Comparison of ENCODE assay signal across 10 mouse cellular contexts in the genomic region with DNA sequence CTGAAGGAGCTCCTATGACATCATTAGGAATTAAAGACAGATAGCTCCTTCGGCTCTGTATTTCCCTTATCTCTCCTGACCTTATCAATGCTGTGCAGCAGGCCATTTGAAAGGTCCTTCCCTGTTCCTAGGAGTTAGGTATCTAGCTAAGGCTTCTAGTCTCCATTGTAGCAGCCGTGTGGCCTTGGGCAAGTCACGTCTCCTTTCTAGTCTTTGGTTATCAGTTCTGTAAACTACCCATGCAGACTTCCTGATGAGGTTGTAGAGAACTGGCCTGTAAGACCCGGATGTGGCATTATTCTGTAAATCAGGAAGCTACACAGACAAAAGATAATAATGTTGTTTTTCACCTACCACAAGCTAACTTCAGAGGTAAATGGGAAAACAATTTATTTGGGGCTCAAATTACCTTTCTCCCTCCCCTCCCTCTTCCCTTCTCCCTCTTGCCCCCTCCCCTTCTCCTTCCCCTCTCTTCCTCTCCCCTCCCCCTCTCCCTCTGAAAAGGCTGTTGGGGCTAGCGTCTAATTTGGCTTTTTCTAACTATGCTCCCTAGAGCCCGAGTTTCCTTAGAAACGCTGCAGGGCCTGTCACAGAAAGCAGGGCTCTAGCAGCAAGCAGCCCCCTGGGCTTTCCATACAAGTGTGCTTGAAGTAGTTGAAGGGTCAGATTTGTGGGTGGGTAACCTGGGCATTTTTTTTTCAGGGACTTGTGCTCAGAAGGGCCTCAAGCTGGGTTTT. TPM values are rescaled to one million over a fixed set of nuclear protein-coding genes. Genes with fewer than 3 reads are reported as not detected.
A peak's percentile ranks its signal among the peaks of the same experiment; 100 is the strongest.
DNase-seq lines count a peak whose midpoint lies in the region; ATAC-seq lines count a peak whose summit lies in the region.
"Had no signal": no experiment of that assay in that cellular context is flagged by ENCODE, and none has a peak within 500 bp of the region (broad histone marks: within the 10 kb centered on the region; RNA-seq: fewer than 3 reads in every experiment).

No protein-coding gene starts in this region.

- H3K4me2 ChIP-seq in heart, embryonic 16.5 days (ENCODE audit: low read depth, low read length): no peak overlapping the region
- no peak overlapping the region for H3K4me2 ChIP-seq in forebrain, embryonic 14.5 days (ENCODE audit: low read length)
- H3K4me2 ChIP-seq in midbrain, embryonic 12.5 days (replicated peaks): no peak overlapping the region
- H3K4me2 ChIP-seq: heart, embryonic 15.5 days had no signal

- H3K36me3 ChIP-seq in heart, embryonic 16.5 days (ENCODE audit: control insufficient read depth, insufficient read depth): no peaks in the 10 kb centered on the region
- H3K36me3 ChIP-seq in forebrain, embryonic 14.5 days (ENCODE audit: control insufficient read depth, insufficient read depth, low read length): no peaks in the 10 kb centered on the region
- H3K36me3 ChIP-seq in midbrain, embryonic 12.5 days: no peaks in the 10 kb centered on the region
- H3K36me3 ChIP-seq: heart, embryonic 15.5 days had no signal

- H3K4me1 ChIP-seq in heart, embryonic 16.5 days (ENCODE audit: control insufficient read depth, insufficient read depth, low read length): 0 out of 2 replicates have a peak, but pooled peaks cover 3% of the 10 kb centered on the region
- H3K4me1 ChIP-seq in forebrain, embryonic 14.5 days (ENCODE audit: control insufficient read depth, insufficient read depth, low read length): peaks cover 3% of the 10 kb centered on the region; the same call in 1 of the 2 replicates
- H3K4me1 ChIP-seq in midbrain, embryonic 12.5 days: peaks cover 15% of the 10 kb centered on the region; the same call in 1 of the 2 replicates

- 45% methylated on average over 7 of the region's 7 CpGs for WGBS in heart, embryonic 16.5 days
- WGBS in forebrain, embryonic 14.5 days: 54% methylated on average over 7 of the region's 7 CpGs
- 55% methylated on average over 7 of the region's 7 CpGs for WGBS in midbrain, embryonic 12.5 days

- no peak for ATAC-seq in heart, embryonic 16.5 days (replicated peaks; ENCODE audit: extremely low read depth, insufficient read depth, low FRiP score)
- peak; percentile 65 for ATAC-seq in forebrain, embryonic 14.5 days
- ATAC-seq in midbrain, embryonic 12.5 days (ENCODE audit: low FRiP score, low read depth): 0 out of 2 replicates have a peak, but pooled peaks have one; percentile 12

- DNase-seq in heart, adult 9 months (ENCODE audit: low spot score in 2 of 2): no peak
- DNase-seq in R1 (ENCODE audit: low read depth, low spot score): peak; percentile 8
- peak; percentile 47 for DNase-seq in forebrain, embryonic 14.5 days (ENCODE audit: low spot score)
- DNase-seq in gastrocnemius, postnatal 4 days (ENCODE audit: low spot score in 2 of 2): no peak
- DNase-seq in layer of hippocampus, adult 11-12 months (ENCODE audit: low spot score): no peak
- DNase-seq in adrenal gland, postnatal 10 days: no peak

- H3K9me3 ChIP-seq in heart, embryonic 16.5 days (replicated peaks; ENCODE audit: control insufficient read depth, low read length): no peaks in the 10 kb centered on the region
- H3K9me3 ChIP-seq in forebrain, embryonic 14.5 days (replicated peaks; ENCODE audit: control insufficient read depth, low read length): no peaks in the 10 kb centered on the region
- H3K9me3 ChIP-seq in midbrain, embryonic 12.5 days: no peaks in the 10 kb centered on the region
- H3K9me3 ChIP-seq: heart, embryonic 15.5 days had no signal

- no peaks in the 10 kb centered on the region; the same call in 1 of the 2 replicates for H3K27me3 ChIP-seq in heart, embryonic 16.5 days (ENCODE audit: control insufficient read depth, insufficient read depth, low read length)
- H3K27me3 ChIP-seq in forebrain, embryonic 14.5 days (replicated peaks; ENCODE audit: control insufficient read depth, insufficient read depth, low read length): no peaks in the 10 kb centered on the region
- H3K27me3 ChIP-seq in midbrain, embryonic 12.5 days: no peaks in the 10 kb centered on the region; the same call in 1 of the 2 replicates
- H3K27me3 ChIP-seq: heart, embryonic 15.5 days had no signal

- no peak overlapping the region for H3K4me3 ChIP-seq in heart, embryonic 16.5 days (ENCODE audit: low read length)
- H3K4me3 ChIP-seq in forebrain, embryonic 14.5 days (ENCODE audit: low read depth, low read length): no peak overlapping the region
- H3K4me3 ChIP-seq in midbrain, embryonic 12.5 days: no peak overlapping the region
- H3K4me3 ChIP-seq: heart, embryonic 15.5 days had no signal

- H3K9ac ChIP-seq in heart, embryonic 16.5 days (ENCODE audit: low read length): no peak overlapping the region
- H3K9ac ChIP-seq in forebrain, embryonic 14.5 days (ENCODE audit: low read length): no peak overlapping the region
- no peak overlapping the region for H3K9ac ChIP-seq in midbrain, embryonic 12.5 days (replicated peaks)
- H3K9ac ChIP-seq: heart, embryonic 15.5 days had no signal

- peak overlapping the region; percentile 54; the same call in 1 of the 2 replicates for H3K27ac ChIP-seq in heart, embryonic 16.5 days (ENCODE audit: low read length)
- H3K27ac ChIP-seq in forebrain, embryonic 14.5 days (ENCODE audit: low read depth, low read length): no peak overlapping the region
- no peak overlapping the region for H3K27ac ChIP-seq in midbrain, embryonic 12.5 days (replicated peaks)
- H3K27ac ChIP-seq: heart, embryonic 15.5 days had no signal

RNA-seq across cellular contexts. Expression of a gene that starts 7.5 kb away (rescaled TPM):
- 8.8 and 22.3 TPM in 2 replicates for polyA plus RNA-seq in heart, embryonic 16.5 days (2015; fragmentation: Nextera tagmentation; extraction: Ambion mirVana)
- 1.2 and 1.3 TPM in 2 replicates for polyA plus RNA-seq in forebrain, embryonic 14.5 days (2014; fragmentation: Nextera tagmentation; extraction: Ambion mirVana)
- polyA plus RNA-seq in midbrain, embryonic 12.5 days (2016; fragmentation: Nextera tagmentation; extraction: Ambion mirVana): 1.1 and 1.4 TPM in 2 replicates
- 1 to 10 TPM; 1.5 to 1.8 TPM for total RNA-seq in gastrocnemius, postnatal 4 days (2021)
- total RNA-seq in adrenal gland, postnatal 10 days (2021): 1 to 10 TPM; 4.7 to 5.3 TPM
- polyA plus RNA-seq: C2C12 had no signal

RNA-seq across cellular contexts. Expression of a gene that starts 30.2 kb away (rescaled TPM):
- 0.84 and 0.98 TPM in 2 replicates for polyA plus RNA-seq in heart, embryonic 16.5 days (2015; fragmentation: Nextera tagmentation; extraction: Ambion mirVana)
- polyA plus RNA-seq in forebrain, embryonic 14.5 days (2014; fragmentation: Nextera tagmentation; extraction: Ambion mirVana): 0.90 and 1.4 TPM in 2 replicates
- 2.1 and 2.4 TPM in 2 replicates for polyA plus RNA-seq in midbrain, embryonic 12.5 days (2016; fragmentation: Nextera tagmentation; extraction: Ambion mirVana)
- total RNA-seq in gastrocnemius, postnatal 4 days (2021): 1 to 10 TPM; 1.5 to 4.0 TPM
- 1 to 10 TPM; 1.5 to 2.1 TPM for total RNA-seq in adrenal gland, postnatal 10 days (2021)

Comparison
In these comparisons a context has a peak if more than half of its experiments do, and no peak if none do; other contexts are left out.
1. DNase-seq: peak in R1 (single experiment) and forebrain, embryonic 14.5 days (single experiment); none in heart, adult 9 months (0 of 2), gastrocnemius, postnatal 4 days (0 of 2), layer of hippocampus, adult 11-12 months (single experiment) and adrenal gland, postnatal 10 days (single experiment).